Mouse (Mus musculus): Measurements from ENCODE around the gene Gpr156. TPM values are rescaled to one million over a fixed set of nuclear protein-coding genes. Genes with fewer than 3 reads are reported as not detected.
"Not testable (repeated sequence)": the region's sequence is repeated elsewhere in the genome, so short reads cannot be mapped to it uniquely, and the experiment has no call there.

Gpr156 gene
- polyA plus RNA-seq, 1 experiment: not detected

DNA sequence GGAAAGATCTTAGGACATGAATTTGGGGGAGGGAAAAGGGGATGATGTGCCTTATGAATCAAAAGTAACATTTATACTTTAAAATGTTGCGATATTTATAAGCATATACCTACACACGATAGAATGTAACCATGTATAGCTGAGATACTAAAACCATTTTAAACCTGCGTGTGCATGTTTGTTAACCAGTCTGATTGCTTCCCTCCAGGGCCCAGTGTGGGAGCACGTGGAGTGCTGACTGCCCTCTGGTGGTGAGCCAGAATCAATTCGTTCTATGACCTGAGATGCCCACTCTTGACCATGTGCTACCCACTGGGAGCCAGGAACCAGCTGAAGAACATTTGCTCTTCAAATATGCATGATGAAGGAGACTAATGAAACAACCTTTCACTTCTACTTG, 30.9 kb downstream of the Gpr156 start:
- WGBS: 30% methylated on average over 5 of the region's 5 CpGs
- no peak overlapping the region for H3K27ac ChIP-seq (ENCODE audit: insufficient read depth, low read depth, low read length)
- TF ChIP-seq POLR2A (IDR thresholded peaks at IDR 0.05; ENCODE audit: insufficient read depth, low read depth, low read length) (no peak), CTCF (IDR thresholded peaks at IDR 0.05; ENCODE audit: insufficient read depth, low read depth, low read length) (peak; percentile 50; the same call in 1 of the 2 replicates)

DNA sequence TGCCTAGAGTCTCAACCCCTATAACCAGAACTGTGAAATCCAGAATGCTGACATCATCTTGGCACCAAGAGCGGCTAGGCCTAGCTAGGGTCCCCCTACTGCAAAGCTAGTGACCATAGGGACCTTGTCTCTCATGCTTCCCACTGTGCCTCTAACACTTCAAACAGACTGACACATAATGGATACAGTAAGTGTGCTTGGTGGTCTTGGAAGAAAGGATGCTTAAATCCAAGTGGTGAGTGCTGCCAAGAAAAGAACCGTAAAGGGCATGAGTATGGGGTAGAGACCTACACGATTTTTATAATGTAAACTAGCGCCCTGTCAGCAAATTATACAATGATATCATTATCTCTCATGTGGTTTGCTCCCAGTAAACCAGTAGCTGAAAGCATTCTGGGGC, 32.1 kb downstream of the Gpr156 start:
- 62% methylated on average over 4 of the region's 4 CpGs for WGBS
- Histone ChIP-seq H3K4me1 (ENCODE audit: control insufficient read depth, insufficient read depth, low read length) (0 out of 2 replicates have a peak, but pooled peaks cover 2% of the 10 kb centered on the region), H3K27ac (ENCODE audit: insufficient read depth, low read depth, low read length) (no peak overlapping the region), H3K4me3 (ENCODE audit: insufficient read depth, low read depth, low read length) (no peak overlapping the region)
- TF ChIP-seq POLR2A (IDR thresholded peaks at IDR 0.05; ENCODE audit: insufficient read depth, low read depth, low read length) (no peak), CTCF (IDR thresholded peaks at IDR 0.05; ENCODE audit: insufficient read depth, low read depth, low read length) (no peak)

More for the DNA sequence above, 30.9 kb downstream of the Gpr156 start:
- H3K4me3 ChIP-seq (ENCODE audit: insufficient read depth, low read depth, low read length): no peak overlapping the region
- H3K4me1 ChIP-seq (ENCODE audit: control insufficient read depth, insufficient read depth, low read length): 0 out of 2 replicates have a peak, but pooled peaks cover 2% of the 10 kb centered on the region

DNA sequence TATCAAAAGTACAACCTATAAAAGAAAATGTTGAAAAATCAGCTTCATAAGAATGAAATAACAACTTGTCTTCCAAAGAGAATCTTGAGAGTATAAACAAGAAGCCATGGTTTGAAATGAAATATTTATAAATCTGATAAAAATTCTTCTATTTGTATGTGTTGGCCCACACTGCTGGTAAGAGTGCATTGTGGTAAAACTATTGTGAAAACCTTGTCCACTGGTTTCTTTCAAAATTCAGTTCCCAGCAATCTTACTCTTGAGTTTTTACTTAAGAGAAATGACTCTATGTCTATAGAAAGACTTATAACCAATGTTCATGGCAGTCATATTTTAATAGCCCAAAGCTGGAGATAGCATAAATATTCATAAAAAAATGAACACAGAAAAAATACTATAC, 34.9 kb downstream of the Gpr156 start:
- Histone ChIP-seq H3K4me1 (ENCODE audit: control insufficient read depth, insufficient read depth, low read length) (no peaks in the 10 kb centered on the region), H3K27ac (ENCODE audit: insufficient read depth, low read depth, low read length) (no peak overlapping the region), H3K4me3 (ENCODE audit: insufficient read depth, low read depth, low read length) (no peak overlapping the region)
- no peak for TF ChIP-seq CTCF (IDR thresholded peaks at IDR 0.05; ENCODE audit: insufficient read depth, low read depth, low read length)
- no peak for TF ChIP-seq POLR2A (IDR thresholded peaks at IDR 0.05; ENCODE audit: insufficient read depth, low read depth, low read length)

DNA sequence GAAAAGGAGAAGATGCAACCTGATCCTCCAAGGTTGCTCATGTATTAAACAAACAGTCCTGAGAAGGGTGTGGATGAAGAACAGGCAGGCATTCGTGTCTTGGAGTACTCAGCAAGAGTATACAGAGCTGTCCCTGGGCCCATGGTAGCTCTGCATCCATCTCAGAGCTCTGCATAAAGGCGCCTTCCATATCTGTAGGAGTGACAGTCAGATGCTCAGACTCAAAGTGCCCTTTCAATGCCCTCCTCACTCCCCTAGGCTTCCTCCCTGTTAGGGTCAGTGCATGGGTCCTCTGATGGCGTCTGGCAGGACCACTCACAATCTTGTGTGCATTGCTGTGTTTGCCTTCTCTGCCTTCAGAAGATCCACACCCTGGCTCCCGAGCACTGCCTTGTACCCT, 36.9 kb downstream of the Gpr156 start:
- Histone ChIP-seq H3K4me3 (ENCODE audit: insufficient read depth, low read depth, low read length) (no peak overlapping the region), H3K4me1 (ENCODE audit: control insufficient read depth, insufficient read depth, low read length) (no peaks in the 10 kb centered on the region), H3K27ac (ENCODE audit: insufficient read depth, low read depth, low read length) (no peak overlapping the region)
- TF ChIP-seq POLR2A (IDR thresholded peaks at IDR 0.05; ENCODE audit: insufficient read depth, low read depth, low read length): no peak
- TF ChIP-seq CTCF (IDR thresholded peaks at IDR 0.05; ENCODE audit: insufficient read depth, low read depth, low read length): no peak
- WGBS: 94% methylated on average over 4 of the region's 4 CpGs

DNA sequence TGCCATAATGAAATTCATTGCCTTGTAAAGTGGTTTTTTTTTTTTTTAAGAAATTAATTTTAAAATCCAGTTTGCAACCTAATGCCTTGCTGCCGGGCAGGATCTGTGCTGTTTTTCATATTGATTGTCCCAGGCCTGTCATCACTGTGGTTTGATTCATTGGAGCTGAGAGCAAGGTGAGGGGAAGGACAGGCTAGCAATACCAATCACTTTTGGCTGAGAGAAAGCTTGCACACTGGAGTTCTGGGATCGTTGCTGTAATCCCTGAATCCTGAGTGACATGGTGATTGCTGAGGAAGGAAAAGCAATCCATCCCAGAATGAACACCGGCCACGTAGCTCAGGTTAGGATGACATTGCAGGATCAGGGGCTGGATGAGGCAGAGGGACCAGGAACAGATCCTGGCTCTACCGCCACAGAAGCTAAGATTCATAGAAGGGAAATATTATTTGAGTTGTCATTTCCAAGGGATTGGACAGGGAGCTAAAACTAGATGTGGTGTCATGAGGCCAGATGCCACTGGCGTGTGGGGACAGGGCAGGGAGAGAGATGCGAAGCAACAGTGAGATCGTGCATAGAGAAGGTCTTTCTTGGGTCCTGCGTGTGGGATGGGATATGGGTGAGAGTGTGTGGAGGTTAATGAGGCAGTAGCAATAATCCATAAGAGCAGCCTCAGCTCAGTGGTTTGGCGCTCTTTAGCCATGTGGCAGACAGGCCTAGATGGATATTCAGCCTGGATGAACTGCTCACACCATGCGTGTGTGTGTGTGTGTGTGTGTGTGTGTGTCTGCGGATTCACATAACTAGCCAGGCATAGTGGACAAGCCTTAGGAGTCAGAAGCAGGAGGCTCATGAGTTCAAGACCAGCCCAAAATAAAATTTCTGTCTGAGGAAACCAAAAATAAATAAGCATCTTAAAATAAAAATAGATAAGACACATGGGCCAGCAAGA, 38.0 kb downstream of the Gpr156 start:
- no peaks in the 10 kb centered on the region for H3K4me1 ChIP-seq (ENCODE audit: control insufficient read depth, insufficient read depth, low read length)
- 91% methylated on average over 12 of the region's 12 CpGs for WGBS
- no peak overlapping the region for H3K27ac ChIP-seq (ENCODE audit: insufficient read depth, low read depth, low read length)
- no peak for TF ChIP-seq CTCF (IDR thresholded peaks at IDR 0.05; ENCODE audit: insufficient read depth, low read depth, low read length)
- no peak for TF ChIP-seq POLR2A (IDR thresholded peaks at IDR 0.05; ENCODE audit: insufficient read depth, low read depth, low read length)
- no peak overlapping the region for H3K4me3 ChIP-seq (ENCODE audit: insufficient read depth, low read depth, low read length)

DNA sequence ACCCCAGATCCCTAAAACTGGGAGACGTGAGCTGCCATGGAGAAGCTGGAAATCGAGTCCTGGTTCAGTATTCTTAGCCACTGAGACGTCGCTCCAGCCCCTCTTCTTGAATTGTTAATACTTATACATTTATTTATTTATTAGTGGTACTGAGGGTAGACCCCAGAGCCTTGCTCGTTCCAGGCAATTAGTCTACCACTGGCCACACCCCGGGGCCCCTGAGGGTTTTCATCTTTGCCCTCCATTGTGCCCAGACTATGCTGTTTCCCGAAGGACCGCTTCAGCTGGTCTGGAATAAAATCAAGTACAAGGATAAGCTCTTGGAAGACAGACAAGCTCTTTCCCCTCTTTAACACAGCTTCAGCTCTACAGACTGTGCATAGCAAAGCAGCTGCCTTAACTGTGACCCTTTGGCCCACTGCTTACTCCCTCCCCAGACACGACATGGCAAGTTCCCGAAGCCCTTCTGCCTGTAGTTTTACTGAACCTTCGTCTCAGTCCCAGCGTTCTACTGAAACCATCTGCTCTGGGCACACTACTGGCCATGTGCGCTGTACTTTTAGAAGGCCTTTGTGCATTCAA, 39.1 kb downstream of the Gpr156 start:
- no peak overlapping the region for H3K4me3 ChIP-seq (ENCODE audit: insufficient read depth, low read depth, low read length)
- no peaks in the 10 kb centered on the region for H3K4me1 ChIP-seq (ENCODE audit: control insufficient read depth, insufficient read depth, low read length)
- WGBS: 43% methylated on average over 13 of the region's 13 CpGs
- TF ChIP-seq CTCF (IDR thresholded peaks at IDR 0.05; ENCODE audit: insufficient read depth, low read depth, low read length) (no peak), POLR2A (IDR thresholded peaks at IDR 0.05; ENCODE audit: insufficient read depth, low read depth, low read length) (no peak)
- H3K27ac ChIP-seq (ENCODE audit: insufficient read depth, low read depth, low read length): no peak overlapping the region

DNA sequence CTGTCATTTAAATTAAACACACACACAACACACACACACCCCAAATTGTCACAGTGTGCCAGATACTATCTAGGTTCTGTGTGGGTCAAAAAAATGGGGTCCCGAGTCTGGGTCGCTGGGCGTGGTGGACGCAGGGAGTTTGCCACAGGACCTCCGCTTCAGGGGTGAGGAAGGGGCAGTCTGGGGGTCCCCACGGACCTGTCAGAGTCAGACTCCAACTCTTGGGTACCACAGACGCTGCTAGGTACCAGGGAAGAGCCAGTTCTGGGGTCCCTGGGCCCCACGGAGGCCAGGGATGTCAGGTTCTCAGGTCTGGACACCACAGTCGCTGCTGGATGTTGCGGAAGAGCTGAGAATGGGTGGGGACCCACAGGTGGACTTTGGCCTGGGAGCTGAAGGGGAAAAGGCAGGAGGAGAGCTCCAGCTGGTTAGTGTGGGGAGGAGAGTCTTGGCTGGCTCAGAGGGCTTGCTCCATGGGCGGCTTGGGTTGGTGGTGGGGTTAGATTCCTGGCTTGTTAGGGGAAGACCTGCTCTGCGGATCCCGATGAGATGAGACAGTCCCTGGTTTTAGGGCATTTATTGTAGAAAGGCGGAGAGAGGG, 39.9 kb downstream of the Gpr156 start:
- Histone ChIP-seq H3K4me1 (ENCODE audit: control insufficient read depth, insufficient read depth, low read length) (no peaks in the 10 kb centered on the region), H3K27ac (ENCODE audit: insufficient read depth, low read depth, low read length) (no peak overlapping the region), H3K4me3 (ENCODE audit: insufficient read depth, low read depth, low read length) (no peak overlapping the region)
- no peak for TF ChIP-seq CTCF (IDR thresholded peaks at IDR 0.05; ENCODE audit: insufficient read depth, low read depth, low read length)
- no peak for TF ChIP-seq POLR2A (IDR thresholded peaks at IDR 0.05; ENCODE audit: insufficient read depth, low read depth, low read length)
- 91% methylated on average over 14 of the region's 14 CpGs for WGBS

DNA sequence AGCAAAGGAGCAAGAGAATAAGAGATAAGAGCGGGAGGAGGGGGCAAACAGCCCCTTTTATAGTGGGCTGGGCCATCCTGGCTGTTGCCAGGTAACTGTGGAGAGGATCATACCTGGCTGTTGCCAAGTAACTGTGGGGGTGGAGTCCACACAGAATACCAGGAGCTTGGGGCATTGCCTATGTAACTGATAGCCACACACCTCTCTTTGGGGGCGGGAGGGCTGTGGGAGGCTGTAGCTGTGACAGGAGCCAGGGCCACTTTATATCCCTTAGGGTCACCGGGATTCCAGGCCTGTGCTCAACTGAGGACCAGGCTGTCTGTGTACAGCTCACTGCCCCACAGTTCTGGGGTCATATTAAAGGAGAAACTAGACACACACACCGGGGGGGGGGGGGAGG, 40.5 kb downstream of the Gpr156 start:
- TF ChIP-seq POLR2A (IDR thresholded peaks at IDR 0.05; ENCODE audit: insufficient read depth, low read depth, low read length) (no peak), CTCF (IDR thresholded peaks at IDR 0.05; ENCODE audit: insufficient read depth, low read depth, low read length) (no peak)
- H3K4me3 ChIP-seq (ENCODE audit: insufficient read depth, low read depth, low read length): no peak overlapping the region
- no peak overlapping the region for H3K27ac ChIP-seq (ENCODE audit: insufficient read depth, low read depth, low read length)
- 78% methylated on average over 4 of the region's 4 CpGs for WGBS
- H3K4me1 ChIP-seq (ENCODE audit: control insufficient read depth, insufficient read depth, low read length): no peaks in the 10 kb centered on the region

DNA sequence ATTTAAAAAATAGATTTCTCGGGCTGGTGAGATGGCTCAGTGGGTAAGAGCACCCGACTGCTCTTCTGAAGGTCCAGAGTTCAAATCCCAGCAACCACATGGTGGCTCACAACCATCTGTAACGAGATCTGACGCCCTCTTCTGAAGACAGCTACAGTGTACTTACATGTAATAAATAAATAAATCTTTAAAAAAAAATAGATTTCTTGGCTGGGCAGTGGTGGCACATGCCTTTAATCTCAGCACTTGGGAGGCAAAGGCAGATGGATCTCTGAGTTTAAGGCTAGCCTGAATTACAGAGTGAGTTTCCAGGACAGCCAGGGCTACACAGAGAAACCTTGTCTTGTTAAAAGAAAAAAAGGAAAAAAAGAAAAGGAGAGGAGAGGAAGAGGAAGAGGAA, 46.4 kb downstream of the Gpr156 start:
- H3K4me1 ChIP-seq (ENCODE audit: control insufficient read depth, insufficient read depth, low read length); H3K27ac ChIP-seq (ENCODE audit: insufficient read depth, low read depth, low read length); H3K4me3 ChIP-seq (ENCODE audit: insufficient read depth, low read depth, low read length): not testable (repeated sequence)
- WGBS: 95% methylated on average over 4 of the region's 4 CpGs
